Comparison of ENCODE assay signal across 21 mouse cellular contexts in the genomic region with DNA sequence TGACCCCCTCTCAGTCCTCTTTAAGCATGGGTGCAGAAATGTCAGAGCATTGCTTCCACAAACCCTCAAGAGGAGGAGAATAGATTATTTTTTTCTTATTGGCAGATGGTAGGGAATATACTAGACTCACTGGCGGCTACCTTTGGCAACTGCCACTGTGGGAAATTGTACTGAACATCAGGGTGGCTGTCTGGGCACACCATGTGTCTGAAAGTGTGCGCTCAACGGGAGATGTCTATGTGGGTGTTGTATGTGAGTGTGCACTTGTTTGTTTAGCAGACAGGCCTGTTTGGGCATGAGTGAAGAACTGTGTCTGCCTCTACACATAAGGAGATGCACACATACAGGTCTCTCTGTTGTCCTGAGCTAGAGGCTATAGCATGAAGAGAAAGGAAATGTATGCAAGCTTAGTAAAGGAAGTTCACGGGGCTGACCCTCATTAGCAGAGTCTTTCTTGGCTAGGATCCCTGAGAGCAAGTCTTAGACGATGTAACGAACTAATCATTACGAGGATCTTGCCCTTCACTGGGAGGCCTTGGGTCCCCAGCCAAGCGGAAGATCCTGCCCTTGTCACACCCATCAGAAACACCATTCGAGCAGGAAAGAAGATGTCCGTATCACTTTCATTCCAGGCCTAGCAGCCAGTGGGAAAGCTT. TPM values are rescaled to one million over a fixed set of nuclear protein-coding genes. Genes with fewer than 3 reads are reported as not detected.
DNase-seq lines count a peak whose midpoint lies in the region; ATAC-seq and TF ChIP-seq lines count a peak whose summit lies in the region.
"Had no signal": no experiment of that assay in that cellular context is flagged by ENCODE, and none has a peak within 500 bp of the region (broad histone marks: within the 10 kb centered on the region; RNA-seq: fewer than 3 reads in every experiment).

No protein-coding gene starts in this region.

- no peak overlapping the region for H3K27ac ChIP-seq in forebrain, embryonic 14.5 days (ENCODE audit: low read depth, low read length)
- H3K27ac ChIP-seq in forebrain, embryonic 12.5 days, result no peak overlapping the region
- no peak overlapping the region for H3K27ac ChIP-seq in lung, postnatal 0 days (ENCODE audit: low read length)
- H3K27ac ChIP-seq in intestine, embryonic 16.5 days (ENCODE audit: low read length), result no peak overlapping the region
- H3K27ac ChIP-seq in hindbrain, embryonic 10.5 days, result no peak overlapping the region
- H3K27ac ChIP-seq in cerebellum, adult 2 months (ENCODE audit: insufficient read depth, low read length), result no peak overlapping the region
- H3K27ac ChIP-seq: embryonic facial prominence, embryonic 12.5 days; kidney, postnatal 0 days; neural tube, embryonic 15.5 days had no signal

- no peak overlapping the region for H3K9ac ChIP-seq in forebrain, embryonic 14.5 days (ENCODE audit: low read length)
- no peak overlapping the region for H3K9ac ChIP-seq in forebrain, embryonic 12.5 days
- no peak overlapping the region for H3K9ac ChIP-seq in lung, postnatal 0 days (replicated peaks; ENCODE audit: low read depth)
- no peak overlapping the region for H3K9ac ChIP-seq in intestine, embryonic 16.5 days (ENCODE audit: low read depth, low read length)
- H3K9ac ChIP-seq: embryonic facial prominence, embryonic 12.5 days; heart, embryonic 12.5 days; neural tube, embryonic 15.5 days had no signal

- TF ChIP-seq CTCF in lung, postnatal 0 days (IDR thresholded peaks at IDR 0.05), result no peak
- TF ChIP-seq CTCF in cerebellum, adult 2 months (IDR thresholded peaks at IDR 0.05; ENCODE audit: borderline replicate concordance, insufficient read depth, low read depth, low read length), result no peak

- H3K4me1 ChIP-seq in forebrain, embryonic 14.5 days (ENCODE audit: control insufficient read depth, insufficient read depth, low read length), result no peaks in the 10 kb centered on the region
- peaks cover 12% of the 10 kb centered on the region for H3K4me1 ChIP-seq in forebrain, embryonic 12.5 days
- H3K4me1 ChIP-seq in lung, postnatal 0 days (ENCODE audit: insufficient read depth, low read depth, low read length), result no peaks in the 10 kb centered on the region
- peaks cover 11% of the 10 kb centered on the region for H3K4me1 ChIP-seq in intestine, embryonic 16.5 days (ENCODE audit: control insufficient read depth, insufficient read depth, low read length)
- H3K4me1 ChIP-seq in hindbrain, embryonic 10.5 days (replicated peaks), result peaks cover 10% of the 10 kb centered on the region
- H3K4me1 ChIP-seq in cerebellum, adult 2 months (ENCODE audit: control insufficient read depth, insufficient read depth, low read length), result peaks cover 3% of the 10 kb centered on the region; the same call in 1 of the 2 replicates

- no peak overlapping the region for H3K4me2 ChIP-seq in forebrain, embryonic 14.5 days (ENCODE audit: low read length)
- H3K4me2 ChIP-seq in forebrain, embryonic 12.5 days, result no peak overlapping the region
- no peak overlapping the region for H3K4me2 ChIP-seq in lung, postnatal 0 days (replicated peaks; ENCODE audit: low read depth, low read length)
- H3K4me2 ChIP-seq in intestine, embryonic 16.5 days (ENCODE audit: low read depth, low read length), result no peak overlapping the region
- H3K4me2 ChIP-seq: embryonic facial prominence, embryonic 12.5 days; heart, embryonic 12.5 days; midbrain, embryonic 11.5 days; neural tube, embryonic 15.5 days had no signal

- no peaks in the 10 kb centered on the region for H3K36me3 ChIP-seq in forebrain, embryonic 14.5 days (ENCODE audit: control insufficient read depth, insufficient read depth, low read length)
- no peaks in the 10 kb centered on the region for H3K36me3 ChIP-seq in forebrain, embryonic 12.5 days (replicated peaks)
- H3K36me3 ChIP-seq in lung, postnatal 0 days (ENCODE audit: insufficient read depth, low read length), result no peaks in the 10 kb centered on the region
- no peaks in the 10 kb centered on the region for H3K36me3 ChIP-seq in intestine, embryonic 16.5 days (ENCODE audit: control insufficient read depth, insufficient read depth, low read length)
- no peaks in the 10 kb centered on the region for H3K36me3 ChIP-seq in hindbrain, embryonic 10.5 days
- H3K36me3 ChIP-seq: embryonic facial prominence, embryonic 12.5 days; heart, embryonic 12.5 days; neural tube, embryonic 15.5 days had no signal

- TF ChIP-seq POLR2A in cerebellum, adult 2 months (IDR thresholded peaks at IDR 0.05; ENCODE audit: borderline replicate concordance, insufficient read depth, low read length), result no peak

- H3K9me3 ChIP-seq in forebrain, embryonic 14.5 days (replicated peaks; ENCODE audit: control insufficient read depth, low read length), result no peaks in the 10 kb centered on the region
- H3K9me3 ChIP-seq in forebrain, embryonic 12.5 days, result no peaks in the 10 kb centered on the region
- H3K9me3 ChIP-seq in lung, postnatal 0 days (ENCODE audit: low read length), result no peaks in the 10 kb centered on the region
- H3K9me3 ChIP-seq in intestine, embryonic 16.5 days (ENCODE audit: control insufficient read depth, low read length), result no peaks in the 10 kb centered on the region
- no peaks in the 10 kb centered on the region for H3K9me3 ChIP-seq in hindbrain, embryonic 10.5 days
- H3K9me3 ChIP-seq: embryonic facial prominence, embryonic 12.5 days; heart, embryonic 12.5 days; neural tube, embryonic 15.5 days had no signal

- 36% methylated on average over 10 of the region's 10 CpGs for WGBS in forebrain, embryonic 14.5 days
- WGBS in forebrain, embryonic 12.5 days, result 55% methylated on average over 10 of the region's 10 CpGs
- WGBS in lung, postnatal 0 days, result 46% methylated on average over 10 of the region's 10 CpGs
- WGBS in intestine, embryonic 16.5 days, result 70% methylated on average over 10 of the region's 10 CpGs
- WGBS in hindbrain, embryonic 10.5 days, result 86% methylated on average over 10 of the region's 10 CpGs
- 49% methylated on average over 10 of the region's 10 CpGs for WGBS in cerebellum, adult 2 months

- TF ChIP-seq EP300 in lung, postnatal 0 days (IDR thresholded peaks at IDR 0.05), result peak; percentile 42; the same call in 1 of the 2 replicates

- ATAC-seq in forebrain, embryonic 14.5 days, result no peak
- no peak for ATAC-seq in forebrain, embryonic 12.5 days (ENCODE audit: low FRiP score)
- ATAC-seq in lung, postnatal 0 days, result peak; percentile 61
- ATAC-seq in intestine, embryonic 16.5 days, result peak; percentile 18; the same call in 1 of the 2 replicates

- DNase-seq in forebrain, embryonic 14.5 days (ENCODE audit: low spot score), result peak; percentile 22
- peak; percentile 37 for DNase-seq in lung, postnatal 0 days (ENCODE audit: low spot score)
- DNase-seq in lung, postnatal 25 days (ENCODE audit: low spot score), result no peak
- peak; percentile 45 to 54 for DNase-seq in layer of hippocampus, postnatal 36 days
- DNase-seq in hindbrain, embryonic 10.5 days (ENCODE audit: low spot score), result no peak
- DNase-seq in cerebellum, adult 2 months, result no peak
- DNase-seq: gastrocnemius, postnatal 36 days; heart, postnatal 36 days; right cerebral cortex, postnatal 14 days had no signal

- no peaks in the 10 kb centered on the region for H3K27me3 ChIP-seq in forebrain, embryonic 14.5 days (replicated peaks; ENCODE audit: control insufficient read depth, insufficient read depth, low read length)
- H3K27me3 ChIP-seq in forebrain, embryonic 12.5 days, result no peaks in the 10 kb centered on the region
- H3K27me3 ChIP-seq in lung, postnatal 0 days (replicated peaks; ENCODE audit: insufficient read depth, low read length), result no peaks in the 10 kb centered on the region
- no peaks in the 10 kb centered on the region for H3K27me3 ChIP-seq in intestine, embryonic 16.5 days (replicated peaks; ENCODE audit: control insufficient read depth, insufficient read depth, low read length)
- H3K27me3 ChIP-seq in hindbrain, embryonic 10.5 days (ENCODE audit: insufficient read depth, poor library complexity, severe bottlenecking), result no peaks in the 10 kb centered on the region
- no peaks in the 10 kb centered on the region for H3K27me3 ChIP-seq in cerebellum, adult 2 months (ENCODE audit: control insufficient read depth, insufficient read depth, low read length)
- H3K27me3 ChIP-seq: embryonic facial prominence, embryonic 12.5 days; heart, embryonic 12.5 days; neural tube, embryonic 15.5 days had no signal

- no peak overlapping the region for H3K4me3 ChIP-seq in forebrain, embryonic 14.5 days (ENCODE audit: low read depth, low read length)
- H3K4me3 ChIP-seq in forebrain, embryonic 12.5 days (replicated peaks), result no peak overlapping the region
- no peak overlapping the region for H3K4me3 ChIP-seq in lung, postnatal 0 days (ENCODE audit: low read depth, low read length)
- no peak overlapping the region for H3K4me3 ChIP-seq in intestine, embryonic 16.5 days (ENCODE audit: low read length)
- H3K4me3 ChIP-seq in hindbrain, embryonic 10.5 days, result no peak overlapping the region
- no peak overlapping the region for H3K4me3 ChIP-seq in cerebellum, adult 2 months (replicated peaks; ENCODE audit: insufficient read depth, low read depth, low read length)
- H3K4me3 ChIP-seq: embryonic facial prominence, embryonic 12.5 days; heart, embryonic 12.5 days; neural tube, embryonic 15.5 days had no signal

RNA-seq across cellular contexts. Expression of gene Fabp6, which starts 8.8 kb away (rescaled TPM):
- not detected in 2 replicates for polyA plus RNA-seq in forebrain, embryonic 14.5 days (2014; fragmentation: Nextera tagmentation; extraction: Ambion mirVana)
- polyA plus RNA-seq in forebrain, embryonic 12.5 days (2016; fragmentation: Nextera tagmentation; extraction: Ambion mirVana), result not detected in 2 replicates
- polyA plus RNA-seq in lung, postnatal 0 days (2015; fragmentation: Nextera tagmentation; extraction: Ambion mirVana), result 0.47 TPM in 1 of 2 replicates, not detected in the other
- 2.4 and 5.2 TPM in 2 replicates for polyA plus RNA-seq in intestine, embryonic 16.5 days (2015; fragmentation: Nextera tagmentation; extraction: Ambion mirVana)
- not detected for total RNA-seq in layer of hippocampus, postnatal 36 days (2021)
- not detected in 2 replicates for polyA plus RNA-seq in hindbrain, embryonic 10.5 days (2016; fragmentation: Nextera tagmentation; extraction: Ambion mirVana)
- polyA plus RNA-seq in cerebellum, adult 2 months (2012; rRNA removed), result not detected in 2 replicates
- total RNA-seq: adrenal gland, adult 18-20 months; ES-E14; gastrocnemius, postnatal 36 days; heart, postnatal 36 days had no signal
- polyA plus RNA-seq: C2C12; embryonic facial prominence, embryonic 12.5 days; heart, embryonic 12.5 days; limb, embryonic 14.5 days; liver, embryonic 16.5 days; midbrain, embryonic 11.5 days; neural tube, embryonic 15.5 days had no signal

RNA-seq across cellular contexts. Expression of gene 4933415A04Rik, which starts 23.3 kb away (rescaled TPM):
- polyA plus RNA-seq in forebrain, embryonic 14.5 days (2014; fragmentation: Nextera tagmentation; extraction: Ambion mirVana), result 1.2 and 2.0 TPM in 2 replicates
- polyA plus RNA-seq in forebrain, embryonic 12.5 days (2016; fragmentation: Nextera tagmentation; extraction: Ambion mirVana), result 5.8 and 6.1 TPM in 2 replicates
- 2.9 and 3.9 TPM in 2 replicates for polyA plus RNA-seq in lung, postnatal 0 days (2015; fragmentation: Nextera tagmentation; extraction: Ambion mirVana)
- 4.1 and 5.0 TPM in 2 replicates for polyA plus RNA-seq in intestine, embryonic 16.5 days (2015; fragmentation: Nextera tagmentation; extraction: Ambion mirVana)
- 1 to 10 TPM; 1.3 to 2.5 TPM for total RNA-seq in layer of hippocampus, postnatal 36 days (2021)
- 10.4 and 12.8 TPM in 2 replicates for polyA plus RNA-seq in hindbrain, embryonic 10.5 days (2016; fragmentation: Nextera tagmentation; extraction: Ambion mirVana)
- 1.5 and 1.6 TPM in 2 replicates for polyA plus RNA-seq in cerebellum, adult 2 months (2012; rRNA removed)
- total RNA-seq: gastrocnemius, postnatal 36 days had no signal

Comparison
In these comparisons a context has a peak if more than half of its experiments do, and no peak if none do; other contexts are left out.
1. DNase-seq: peak in forebrain, embryonic 14.5 days (single experiment), lung, postnatal 0 days (single experiment) and layer of hippocampus, postnatal 36 days (2 of 2); none in lung, postnatal 25 days (single experiment), hindbrain, embryonic 10.5 days (single experiment) and cerebellum, adult 2 months (0 of 2).
2. ATAC-seq: peak in lung, postnatal 0 days (single experiment) and intestine, embryonic 16.5 days (single experiment); none in forebrain, embryonic 14.5 days (single experiment) and forebrain, embryonic 12.5 days (single experiment).